In the genomic region with DNA sequence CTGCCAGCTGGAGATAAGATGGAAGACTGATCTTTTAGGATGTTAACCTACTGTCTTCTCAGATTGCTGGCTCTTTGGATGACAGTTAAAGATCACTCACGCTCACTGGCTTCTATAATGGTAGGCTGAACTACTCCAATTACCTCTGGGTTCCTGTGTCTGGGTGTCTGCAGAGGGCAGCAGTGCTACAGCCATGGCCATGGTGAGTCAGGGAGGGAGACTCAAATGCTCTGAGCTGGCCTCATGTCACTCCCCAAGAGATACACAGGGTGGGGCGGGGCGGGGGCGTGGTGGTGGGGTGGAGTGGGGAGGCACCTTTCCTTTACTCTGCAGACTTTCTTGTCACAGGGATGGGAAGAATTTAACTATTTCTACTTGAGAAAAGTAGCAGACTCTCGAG, we compare ENCODE assay signal across 12 mouse cellular contexts. TPM values are rescaled to one million over a fixed set of nuclear protein-coding genes. Genes with fewer than 3 reads are reported as not detected.
DNase-seq lines count a peak whose midpoint lies in the region; ATAC-seq and TF ChIP-seq lines count a peak whose summit lies in the region.
"Had no signal": no experiment of that assay in that cellular context is flagged by ENCODE, and none has a peak within 500 bp of the region (broad histone marks: within the 10 kb centered on the region; RNA-seq: fewer than 3 reads in every experiment).

No protein-coding gene starts in this region.

- no peak overlapping the region for H3K27ac ChIP-seq in lung, postnatal 0 days (ENCODE audit: low read length)
- no peak overlapping the region for H3K27ac ChIP-seq in thymus, adult 2 months (ENCODE audit: control insufficient read depth, insufficient read depth, low read length)
- H3K27ac ChIP-seq: heart, embryonic 15.5 days had no signal

- ATAC-seq in lung, postnatal 0 days: no peak
- ATAC-seq in erythroblast, adult 5-6 weeks (replicated peaks; ENCODE audit: low FRiP score, poor library complexity, severe bottlenecking): 0 out of 2 replicates have a peak, but pooled peaks have one; percentile 37
- peak; percentile 62 for ATAC-seq in megakaryocyte-erythroid progenitor cell, adult 5-6 weeks (replicated peaks; ENCODE audit: low FRiP score, low TSS enrichment, poor library complexity, severe bottlenecking)

- no peaks in the 10 kb centered on the region for H3K4me1 ChIP-seq in lung, postnatal 0 days (ENCODE audit: insufficient read depth, low read depth, low read length)
- H3K4me1 ChIP-seq in thymus, adult 2 months (replicated peaks; ENCODE audit: control insufficient read depth, insufficient read depth, low read length): no peaks in the 10 kb centered on the region
- H3K4me1 ChIP-seq: heart, embryonic 15.5 days had no signal

- H3K9me3 ChIP-seq in lung, postnatal 0 days (ENCODE audit: low read length): no peaks in the 10 kb centered on the region
- H3K9me3 ChIP-seq: heart, embryonic 15.5 days had no signal

- peak; percentile 25 to 43 for DNase-seq in adrenal gland, postnatal 36 days
- DNase-seq in adrenal gland, adult 18-20 months (ENCODE audit: low spot score in 2 of 2): no peak
- DNase-seq in lung, postnatal 0 days (ENCODE audit: low spot score): no peak
- no peak for DNase-seq in lung, postnatal 10 days
- DNase-seq in frontal cortex, adult 2 months (ENCODE audit: extremely low spot score in 1 of 2, low spot score in 1 of 2): no peak
- no peak for DNase-seq in thymus, adult 2 months
- DNase-seq: B cell, adult 2 months; cerebellum, adult 18-20 months; lung, adult 18-20 months had no signal

- H3K4me2 ChIP-seq in lung, postnatal 0 days (replicated peaks; ENCODE audit: low read depth, low read length): no peak overlapping the region
- H3K4me2 ChIP-seq: heart, embryonic 15.5 days had no signal

- no peak overlapping the region for H3K4me3 ChIP-seq in lung, postnatal 0 days (ENCODE audit: low read depth, low read length)
- no peak overlapping the region for H3K4me3 ChIP-seq in thymus, adult 2 months (ENCODE audit: control insufficient read depth, insufficient read depth, low read length)
- H3K4me3 ChIP-seq: heart, embryonic 15.5 days had no signal

- TF ChIP-seq CTCF in lung, postnatal 0 days (IDR thresholded peaks at IDR 0.05): peak; percentile 27; the same call in 1 of the 2 replicates
- TF ChIP-seq CTCF in thymus, adult 2 months (IDR thresholded peaks at IDR 0.05; ENCODE audit: borderline replicate concordance, control insufficient read depth, extremely low read depth, insufficient read depth, low read length, poor library complexity): no peak

- H3K9ac ChIP-seq in lung, postnatal 0 days (replicated peaks; ENCODE audit: low read depth): no peak overlapping the region
- H3K9ac ChIP-seq: heart, embryonic 15.5 days had no signal

- TF ChIP-seq POLR2A in thymus, adult 2 months (IDR thresholded peaks at IDR 0.05; ENCODE audit: control insufficient read depth, extremely low read depth, insufficient read depth, low read length, poor library complexity): no peak

- WGBS in lung, postnatal 0 days: 40% methylated on average over 5 of the region's 5 CpGs
- WGBS in thymus, adult 2 months: 74% methylated on average over 5 of the region's 5 CpGs

- no peak for TF ChIP-seq EP300 in lung, postnatal 0 days (IDR thresholded peaks at IDR 0.05)

- no peaks in the 10 kb centered on the region for H3K27me3 ChIP-seq in lung, postnatal 0 days (replicated peaks; ENCODE audit: insufficient read depth, low read length)
- H3K27me3 ChIP-seq in thymus, adult 2 months (ENCODE audit: control insufficient read depth, insufficient read depth, low read length): no peaks in the 10 kb centered on the region
- H3K27me3 ChIP-seq: heart, embryonic 15.5 days had no signal

- H3K36me3 ChIP-seq in lung, postnatal 0 days (ENCODE audit: insufficient read depth, low read length): no peaks in the 10 kb centered on the region
- H3K36me3 ChIP-seq in thymus, adult 2 months (ENCODE audit: control insufficient read depth, insufficient read depth, low read length): no peaks in the 10 kb centered on the region
- H3K36me3 ChIP-seq: heart, embryonic 15.5 days had no signal

RNA-seq across cellular contexts. Expression of a gene that starts 42.1 kb away (rescaled TPM):
- 10 to 100 TPM; 91.1 to 92.0 TPM for total RNA-seq in adrenal gland, postnatal 36 days (2021)
- total RNA-seq in adrenal gland, adult 18-20 months (2021): 10 to 100 TPM; 81.9 to 86.4 TPM
- polyA plus RNA-seq in lung, postnatal 0 days (2015; fragmentation: Nextera tagmentation; extraction: Ambion mirVana): 19.7 and 20.3 TPM in 2 replicates
- total RNA-seq in erythroblast, adult 5-6 weeks (2015; ENCODE audit: low replicate concordance): 90.3 and 115 TPM in 2 replicates
- total RNA-seq in erythroblast, adult 5-6 weeks (2017; ENCODE audit: low replicate concordance): 134 and 157 TPM in 2 replicates
- 45.2 and 52.0 TPM in 2 replicates for total RNA-seq in megakaryocyte-erythroid progenitor cell, adult 5-6 weeks (2014; fragmentation: Nextera tagmentation)
- total RNA-seq in megakaryocyte-erythroid progenitor cell, adult 5-6 weeks (2017): 45.7 and 54.5 TPM in 2 replicates
- polyA plus RNA-seq in frontal cortex, adult 2 months (2012; rRNA removed): 47.8 and 47.9 TPM in 2 replicates
- polyA plus RNA-seq in thymus, adult 2 months (2012; rRNA removed): 28.4 and 29.5 TPM in 2 replicates

Comparison
In these comparisons a context has a peak if more than half of its experiments do, and no peak if none do; other contexts are left out.
1. DNase-seq: peak in adrenal gland, postnatal 36 days (2 of 2); none in adrenal gland, adult 18-20 months (0 of 2), lung, postnatal 0 days (single experiment), lung, postnatal 10 days (single experiment), frontal cortex, adult 2 months (0 of 2) and thymus, adult 2 months (single experiment).